Mouse (Mus musculus): ENCODE results near the gene Btbd11. TPM values are rescaled to one million over a fixed set of nuclear protein-coding genes. Genes with fewer than 3 reads are reported as not detected.
A peak's percentile ranks its signal among the peaks of the same experiment; 100 is the strongest.

Btbd11 gene
- polyA plus RNA-seq, 1 experiment from 2014 or later: 20.3 TPM

DNA sequence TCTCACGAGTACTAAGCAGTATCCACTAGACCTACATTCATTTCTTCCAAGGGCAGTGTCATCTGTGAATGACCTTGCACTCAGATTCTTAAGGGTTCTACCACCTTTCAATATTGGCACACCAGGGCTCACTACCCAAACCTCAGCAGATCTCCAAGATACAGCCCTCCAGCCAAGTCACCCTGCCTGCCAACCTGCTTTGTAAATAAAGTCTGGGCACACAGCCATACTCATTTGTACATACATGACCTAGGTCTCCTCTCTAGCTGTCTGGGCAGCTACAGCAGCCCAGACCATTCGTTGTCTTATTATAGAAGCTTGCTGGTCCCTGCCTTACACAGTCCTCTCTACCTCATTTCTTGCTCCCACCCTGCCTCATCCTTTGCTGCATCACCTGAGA, 15.3 kb upstream of the Btbd11 start:
- no peaks in the 10 kb centered on the region for H3K36me3 ChIP-seq (ENCODE audit: control insufficient read depth, insufficient read depth, low read length)
- H3K27me3 ChIP-seq (ENCODE audit: control insufficient read depth, insufficient read depth, low read depth, low read length): no peaks in the 10 kb centered on the region
- no peak overlapping the region for H3K4me3 ChIP-seq (ENCODE audit: low read depth, low read length)
- H3K27ac ChIP-seq (ENCODE audit: low read length): no peak overlapping the region
- H3K9me3 ChIP-seq (replicated peaks; ENCODE audit: control insufficient read depth, low read length, poor library complexity, severe bottlenecking): no peaks in the 10 kb centered on the region
- H3K4me1 ChIP-seq (ENCODE audit: control insufficient read depth, insufficient read depth, low read length): no peaks in the 10 kb centered on the region
- ATAC-seq: no peak
- H3K9ac ChIP-seq (ENCODE audit: low read depth, low read length): no peak overlapping the region
- 83% methylated on average over 2 of the region's 2 CpGs for WGBS
- H3K4me2 ChIP-seq (ENCODE audit: low read length): no peak overlapping the region

DNA sequence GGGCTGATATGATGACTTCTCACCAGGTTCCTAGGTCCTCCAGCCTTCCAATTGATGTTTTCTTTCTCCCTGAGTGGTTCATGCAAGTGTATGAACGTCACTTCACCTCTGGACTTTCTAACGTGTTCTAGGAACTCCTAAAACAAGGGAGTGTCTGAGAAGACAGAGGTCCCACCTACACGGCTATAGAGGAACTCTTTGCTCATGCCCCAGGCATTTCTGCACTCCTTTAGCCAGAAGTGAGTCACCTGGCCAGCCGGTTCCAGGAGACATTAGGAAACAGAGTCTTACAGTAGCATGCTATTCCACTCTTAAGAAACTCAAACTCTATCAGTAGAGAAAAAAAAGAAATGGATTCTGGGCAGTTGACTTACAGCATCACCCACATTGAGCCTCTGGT, 14.5 kb upstream of the Btbd11 start:
- H3K4me1 ChIP-seq (ENCODE audit: control insufficient read depth, insufficient read depth, low read length): no peaks in the 10 kb centered on the region
- no peaks in the 10 kb centered on the region for H3K27me3 ChIP-seq (ENCODE audit: control insufficient read depth, insufficient read depth, low read depth, low read length)
- no peaks in the 10 kb centered on the region for H3K9me3 ChIP-seq (replicated peaks; ENCODE audit: control insufficient read depth, low read length, poor library complexity, severe bottlenecking)
- no peak for ATAC-seq
- WGBS: 84% methylated on average over 4 of the region's 4 CpGs
- no peak overlapping the region for H3K4me3 ChIP-seq (ENCODE audit: low read depth, low read length)
- no peak overlapping the region for H3K27ac ChIP-seq (ENCODE audit: low read length)
- H3K36me3 ChIP-seq (ENCODE audit: control insufficient read depth, insufficient read depth, low read length): no peaks in the 10 kb centered on the region
- H3K4me2 ChIP-seq (ENCODE audit: low read length): no peak overlapping the region
- H3K9ac ChIP-seq (ENCODE audit: low read depth, low read length): no peak overlapping the region

DNA sequence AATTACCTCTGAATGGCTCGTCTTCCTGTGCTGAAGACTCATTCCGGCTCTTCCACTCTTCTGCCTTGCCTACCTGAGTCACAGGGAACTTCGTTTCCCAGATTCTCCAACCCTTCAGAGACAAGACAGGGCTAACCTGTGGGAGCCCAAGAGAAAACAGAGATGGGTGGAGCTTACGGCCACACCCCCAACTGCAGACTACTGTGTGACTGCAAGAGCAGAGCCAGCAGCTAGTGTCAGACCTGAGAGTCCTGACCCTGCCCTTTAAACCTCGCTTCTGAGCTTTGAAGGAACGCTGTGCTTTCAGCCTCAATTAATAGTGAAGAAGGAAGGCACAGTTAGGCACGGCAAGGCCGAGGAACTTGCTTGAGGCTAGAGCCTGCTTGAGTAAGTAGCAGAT, 7.6 kb upstream of the Btbd11 start:
- Histone ChIP-seq H3K4me1 (ENCODE audit: control insufficient read depth, insufficient read depth, low read length) (no peaks in the 10 kb centered on the region), H3K27me3 (ENCODE audit: control insufficient read depth, insufficient read depth, low read depth, low read length) (no peaks in the 10 kb centered on the region), H3K4me3 (ENCODE audit: low read depth, low read length) (no peak overlapping the region), H3K27ac (ENCODE audit: low read length) (no peak overlapping the region), H3K4me2 (ENCODE audit: low read length) (no peak overlapping the region), H3K9ac (ENCODE audit: low read depth, low read length) (no peak overlapping the region), H3K36me3 (ENCODE audit: control insufficient read depth, insufficient read depth, low read length) (no peaks in the 10 kb centered on the region), H3K9me3 (replicated peaks; ENCODE audit: control insufficient read depth, low read length, poor library complexity, severe bottlenecking) (no peaks in the 10 kb centered on the region)
- 24% methylated on average over 8 of the region's 8 CpGs for WGBS
- no peak for ATAC-seq

DNA sequence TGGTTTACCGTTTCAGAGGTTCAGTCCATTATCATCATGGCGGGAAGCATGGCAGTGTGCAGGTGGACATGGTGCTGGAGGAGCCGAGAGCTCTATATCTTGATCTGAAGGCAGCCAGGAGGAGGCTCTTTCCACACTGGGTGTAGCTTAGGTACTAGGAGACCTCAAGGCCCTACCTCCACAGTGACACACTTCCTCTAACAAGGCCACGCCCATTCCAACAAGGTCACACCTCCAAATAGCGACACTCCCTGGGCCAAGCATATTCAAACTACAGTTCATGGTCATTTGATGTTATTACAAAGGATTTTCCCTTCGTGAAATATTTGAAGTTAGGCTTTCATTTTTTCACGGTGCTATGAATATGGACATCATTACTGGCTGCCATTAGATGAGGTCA, 3.6 kb upstream of the Btbd11 start:
- H3K27ac ChIP-seq (ENCODE audit: low read length): no peak overlapping the region

DNA sequence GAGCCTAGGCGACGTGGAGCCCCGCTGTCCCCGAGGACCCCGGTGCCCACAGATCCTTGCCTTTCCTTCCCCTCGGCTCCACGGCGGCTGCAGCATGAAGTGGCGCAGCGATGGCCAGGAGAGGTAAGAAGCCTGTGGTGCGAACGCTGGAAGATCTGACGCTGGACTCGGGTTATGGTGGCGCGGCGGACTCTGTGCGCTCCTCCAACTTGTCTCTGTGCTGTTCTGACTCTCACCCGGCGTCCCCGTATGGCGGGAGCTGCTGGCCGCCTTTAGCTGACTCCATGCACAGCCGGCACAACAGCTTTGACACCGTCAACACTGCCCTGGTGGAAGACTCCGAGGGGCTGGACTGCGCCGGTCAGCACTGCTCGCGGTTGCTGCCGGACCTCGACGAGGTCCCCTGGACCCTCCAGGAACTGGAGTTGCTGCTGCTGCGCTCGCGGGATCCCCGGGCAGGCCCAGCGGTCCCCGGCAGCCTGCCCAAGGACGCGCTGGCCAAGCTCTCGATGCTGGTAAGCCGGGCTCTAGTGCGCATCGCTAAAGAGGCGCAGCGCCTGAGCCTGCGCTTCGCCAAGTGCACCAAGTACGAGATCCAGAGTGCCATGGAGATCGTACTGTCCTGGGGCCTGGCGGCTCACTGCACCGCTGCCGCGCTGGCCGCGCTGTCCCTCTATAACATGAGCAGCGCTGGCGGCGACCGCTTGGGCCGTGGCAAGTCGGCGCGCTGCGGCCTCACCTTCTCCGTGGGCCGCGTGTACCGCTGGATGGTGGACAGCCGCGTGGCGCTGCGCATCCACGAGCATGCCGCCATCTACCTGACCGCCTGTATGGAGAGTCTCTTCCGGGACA, 831 bp downstream of the Btbd11 start:
- H3K27me3 ChIP-seq (ENCODE audit: control insufficient read depth, insufficient read depth, low read depth, low read length): no peaks in the 10 kb centered on the region
- peak overlapping the region; percentile 74 for H3K27ac ChIP-seq (ENCODE audit: low read length)
- WGBS: under 1% methylated on average over 77 of the region's 78 CpGs
- no peaks in the 10 kb centered on the region for H3K9me3 ChIP-seq (replicated peaks; ENCODE audit: control insufficient read depth, low read length, poor library complexity, severe bottlenecking)
- peak overlapping the region; percentile 80 for H3K4me2 ChIP-seq (ENCODE audit: low read length)
- ATAC-seq: peak; percentile 29
- peaks cover 12% of the 10 kb centered on the region for H3K4me1 ChIP-seq (ENCODE audit: control insufficient read depth, insufficient read depth, low read length)
- H3K9ac ChIP-seq (ENCODE audit: low read depth, low read length): peak overlapping the region; percentile 84
- H3K4me3 ChIP-seq (ENCODE audit: low read depth, low read length): peak overlapping the region; percentile 56
- H3K36me3 ChIP-seq (ENCODE audit: control insufficient read depth, insufficient read depth, low read length): no peaks in the 10 kb centered on the region

More for the DNA sequence above, 3.6 kb upstream of the Btbd11 start:
- Histone ChIP-seq H3K4me3 (ENCODE audit: low read depth, low read length) (no peak overlapping the region), H3K27me3 (ENCODE audit: control insufficient read depth, insufficient read depth, low read depth, low read length) (no peaks in the 10 kb centered on the region), H3K4me2 (ENCODE audit: low read length) (no peak overlapping the region), H3K36me3 (ENCODE audit: control insufficient read depth, insufficient read depth, low read length) (no peaks in the 10 kb centered on the region), H3K4me1 (ENCODE audit: control insufficient read depth, insufficient read depth, low read length) (peaks cover 5% of the 10 kb centered on the region; the same call in 1 of the 2 replicates), H3K9me3 (replicated peaks; ENCODE audit: control insufficient read depth, low read length, poor library complexity, severe bottlenecking) (no peaks in the 10 kb centered on the region), H3K9ac (ENCODE audit: low read depth, low read length) (no peak overlapping the region)
- no peak for ATAC-seq
- WGBS: 89% methylated on average over 7 of the region's 7 CpGs

DNA sequence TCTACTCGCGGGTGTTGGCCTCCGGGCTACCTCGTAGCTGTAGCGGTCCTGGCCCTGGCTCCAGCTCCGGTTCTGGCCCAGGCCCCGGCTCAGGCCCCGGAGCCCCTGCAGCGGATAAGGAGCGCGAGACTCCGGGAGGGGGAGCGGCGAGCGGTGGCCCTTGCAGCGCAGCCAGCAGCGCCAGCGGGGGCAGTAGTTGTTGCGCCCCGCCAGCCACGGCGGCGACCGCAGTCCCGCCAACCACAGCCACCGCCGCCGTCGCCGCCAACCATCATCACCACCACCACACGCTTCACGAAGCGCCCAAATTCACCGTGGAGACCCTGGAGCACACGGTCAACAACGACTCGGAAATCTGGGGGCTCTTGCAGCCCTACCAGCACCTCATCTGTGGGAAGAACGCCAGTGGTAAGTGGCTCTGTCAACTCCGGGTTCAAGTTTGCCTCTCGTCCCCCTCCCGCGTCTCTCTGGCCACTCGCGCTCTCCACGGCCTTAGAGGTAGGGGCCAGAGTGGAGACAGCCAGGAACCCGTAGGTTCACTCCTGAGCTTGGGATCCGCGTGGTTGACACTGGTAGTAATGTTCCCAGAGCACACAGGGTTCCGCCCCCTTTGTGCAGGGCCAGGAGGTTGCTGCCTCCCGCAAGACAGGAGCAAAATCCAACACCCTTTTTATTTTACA, 1.6 kb downstream of the Btbd11 start:
- Histone ChIP-seq H3K9me3 (replicated peaks; ENCODE audit: control insufficient read depth, low read length, poor library complexity, severe bottlenecking) (no peaks in the 10 kb centered on the region), H3K4me2 (ENCODE audit: low read length) (peak overlapping the region; percentile 80), H3K27me3 (ENCODE audit: control insufficient read depth, insufficient read depth, low read depth, low read length) (no peaks in the 10 kb centered on the region), H3K36me3 (ENCODE audit: control insufficient read depth, insufficient read depth, low read length) (no peaks in the 10 kb centered on the region), H3K9ac (ENCODE audit: low read depth, low read length) (peak overlapping the region; percentile 84), H3K4me3 (ENCODE audit: low read depth, low read length) (peak overlapping the region; percentile 56), H3K4me1 (ENCODE audit: control insufficient read depth, insufficient read depth, low read length) (peaks cover 12% of the 10 kb centered on the region), H3K27ac (ENCODE audit: low read length) (peak overlapping the region; percentile 74; the same call in 1 of the 2 replicates)
- under 1% methylated on average over 49 of the region's 50 CpGs for WGBS
- ATAC-seq: peak; percentile 6

DNA sequence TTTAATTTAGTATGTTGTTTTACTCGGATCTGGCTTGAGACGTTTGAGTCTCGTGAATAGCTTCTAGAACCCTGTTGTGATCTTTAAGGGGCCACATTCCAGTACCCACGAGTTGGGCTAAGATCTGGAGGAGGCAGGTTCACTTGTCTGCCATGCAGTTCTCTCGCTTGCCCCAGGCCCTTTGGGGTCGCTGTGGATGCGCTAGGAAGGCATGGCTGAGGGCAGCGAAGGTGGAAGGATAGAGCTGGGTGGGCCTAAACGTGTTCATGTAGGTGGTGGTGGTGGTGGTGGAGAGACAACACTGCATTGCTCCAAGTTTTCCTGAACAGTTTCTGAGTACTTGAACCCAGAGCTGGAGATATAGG, 2.1 kb downstream of the Btbd11 start:
- Histone ChIP-seq H3K9ac (ENCODE audit: low read depth, low read length) (peak overlapping the region; percentile 84; the same call in 1 of the 2 replicates), H3K36me3 (ENCODE audit: control insufficient read depth, insufficient read depth, low read length) (no peaks in the 10 kb centered on the region), H3K4me1 (ENCODE audit: control insufficient read depth, insufficient read depth, low read length) (peaks cover 12% of the 10 kb centered on the region), H3K4me3 (ENCODE audit: low read depth, low read length) (peak overlapping the region; percentile 56), H3K9me3 (replicated peaks; ENCODE audit: control insufficient read depth, low read length, poor library complexity, severe bottlenecking) (no peaks in the 10 kb centered on the region), H3K27ac (ENCODE audit: low read length) (no peak overlapping the region), H3K27me3 (ENCODE audit: control insufficient read depth, insufficient read depth, low read depth, low read length) (no peaks in the 10 kb centered on the region), H3K4me2 (ENCODE audit: low read length) (peak overlapping the region; percentile 80)
- WGBS: 2% methylated on average over 9 of the region's 9 CpGs
- ATAC-seq: 0 out of 2 replicates have a peak, but pooled peaks have one; percentile 9

DNA sequence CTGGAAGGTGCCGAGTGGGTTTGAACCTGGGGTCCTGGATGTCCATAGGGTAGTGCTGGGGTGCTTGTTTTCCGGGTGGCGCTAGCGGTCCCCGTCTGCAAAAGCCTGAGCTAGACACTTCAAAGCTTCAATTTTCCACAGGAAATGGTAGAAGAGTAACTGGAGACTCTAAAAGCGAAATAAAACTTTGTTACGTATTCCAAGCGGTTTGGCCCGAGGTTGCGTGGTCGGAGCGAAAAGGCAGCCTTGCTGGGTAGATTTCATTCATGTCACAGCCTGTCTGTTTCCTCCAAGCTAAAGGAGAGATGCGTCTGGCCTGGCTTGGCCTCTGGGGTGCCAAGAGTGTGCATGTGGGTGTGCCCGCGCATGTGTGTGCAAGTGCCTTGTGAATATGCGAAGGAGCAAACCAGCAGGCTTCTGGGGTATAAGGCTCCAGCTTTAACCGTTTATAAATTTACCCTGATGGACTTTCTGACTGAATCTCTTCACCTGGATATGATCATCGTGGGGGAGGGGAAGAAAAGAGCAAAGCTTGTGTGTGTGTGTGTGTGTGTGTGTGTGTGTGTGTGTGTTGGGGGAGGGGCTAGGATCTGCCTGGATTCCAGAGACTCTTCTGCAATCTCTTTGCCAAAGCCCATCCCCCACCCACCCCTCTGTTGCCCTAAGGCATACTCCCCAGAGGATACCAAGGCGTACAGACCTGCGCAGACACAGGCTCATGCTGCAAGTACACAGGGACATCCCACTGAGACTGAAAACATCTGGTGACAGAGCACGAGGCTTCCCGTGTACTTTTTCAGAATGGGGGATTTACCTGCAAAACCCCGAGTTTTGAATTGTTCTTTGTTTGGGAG, 2.9 kb downstream of the Btbd11 start:
- peak overlapping the region; percentile 80 for H3K4me2 ChIP-seq (ENCODE audit: low read length)
- no peak overlapping the region for H3K27ac ChIP-seq (ENCODE audit: low read length)
- no peaks in the 10 kb centered on the region for H3K9me3 ChIP-seq (replicated peaks; ENCODE audit: control insufficient read depth, low read length, poor library complexity, severe bottlenecking)
- peak overlapping the region; percentile 56 for H3K4me3 ChIP-seq (ENCODE audit: low read depth, low read length)
- no peak overlapping the region for H3K9ac ChIP-seq (ENCODE audit: low read depth, low read length)
- 45% methylated on average over 23 of the region's 23 CpGs for WGBS
- no peak for ATAC-seq
- peaks cover 14% of the 10 kb centered on the region for H3K4me1 ChIP-seq (ENCODE audit: control insufficient read depth, insufficient read depth, low read length)
- H3K36me3 ChIP-seq (ENCODE audit: control insufficient read depth, insufficient read depth, low read length): no peaks in the 10 kb centered on the region
- no peaks in the 10 kb centered on the region for H3K27me3 ChIP-seq (ENCODE audit: control insufficient read depth, insufficient read depth, low read depth, low read length)

Measured in midbrain, embryonic 16.5 days (tissue).